Mouse (Mus musculus): ENCODE results near the gene Tmeff2. TPM values are rescaled to one million over a fixed set of nuclear protein-coding genes. Genes with fewer than 3 reads are reported as not detected.
A peak's percentile ranks its signal among the peaks of the same experiment; 100 is the strongest.

Tmeff2 gene
- polyA plus RNA-seq, 1 experiment from 2014 or later: 2.7 TPM

DNA sequence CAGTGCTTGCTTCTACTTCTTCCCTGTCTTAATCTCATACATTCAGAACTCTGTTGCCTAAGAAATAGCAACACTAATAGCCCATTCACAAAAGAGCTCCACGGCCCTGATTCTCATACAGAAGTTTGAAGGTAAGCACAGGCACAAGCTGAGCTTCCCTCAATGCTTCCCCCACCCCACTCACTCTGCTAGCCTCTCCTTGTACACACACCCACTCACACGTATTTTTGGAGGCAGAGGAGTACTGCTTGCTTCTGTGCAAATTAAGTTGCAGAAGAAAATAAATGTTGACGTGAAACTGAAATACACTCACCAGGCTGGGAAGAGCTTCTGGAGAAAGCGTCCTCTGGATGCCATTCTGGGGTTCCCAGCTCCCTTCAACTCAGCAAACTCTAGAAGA lies 80.1 kb downstream of the Tmeff2 start:
- 53% methylated on average over 4 of the region's 4 CpGs for WGBS
- no peaks in the 10 kb centered on the region for H3K36me3 ChIP-seq (ENCODE audit: insufficient read depth)
- peak overlapping the region; percentile 23; the same call in 1 of the 2 replicates for H3K4me2 ChIP-seq
- ATAC-seq (ENCODE audit: insufficient read depth): no peak
- H3K9ac ChIP-seq: no peak overlapping the region
- H3K27ac ChIP-seq (ENCODE audit: low read depth): peak overlapping the region; percentile 52; the same call in 1 of the 2 replicates
- no peak for TF ChIP-seq CTCF (IDR thresholded peaks at IDR 0.05; ENCODE audit: low read depth)
- H3K27me3 ChIP-seq (ENCODE audit: insufficient read depth, low read length): no peaks in the 10 kb centered on the region
- H3K9me3 ChIP-seq (ENCODE audit: low read depth, low read length): no peaks in the 10 kb centered on the region
- DNase-seq: no peak
- H3K4me3 ChIP-seq (ENCODE audit: low read depth, low read length): no peak overlapping the region
- peaks cover 6% of the 10 kb centered on the region for H3K4me1 ChIP-seq (ENCODE audit: insufficient read depth)

GRCm38 (mm10) chr1:50981151-50981828 lies 80.8 kb downstream of the Tmeff2 start:
- Histone ChIP-seq H3K9ac (no peak overlapping the region), H3K9me3 (ENCODE audit: low read depth, low read length) (no peaks in the 10 kb centered on the region), H3K4me3 (ENCODE audit: low read depth, low read length) (no peak overlapping the region), H3K36me3 (ENCODE audit: insufficient read depth) (no peaks in the 10 kb centered on the region), H3K27ac (ENCODE audit: low read depth) (no peak overlapping the region; the same call in 1 of the 2 replicates), H3K27me3 (ENCODE audit: insufficient read depth, low read length) (no peaks in the 10 kb centered on the region), H3K4me1 (ENCODE audit: insufficient read depth) (peaks cover 6% of the 10 kb centered on the region), H3K4me2 (no peak overlapping the region)
- no peak for TF ChIP-seq CTCF (IDR thresholded peaks at IDR 0.05; ENCODE audit: low read depth)
- 40% methylated on average over 7 of the region's 7 CpGs for WGBS
- ATAC-seq (ENCODE audit: insufficient read depth) (peak; percentile 90), DNase-seq (peak; percentile 94)

- H3K27me3 ChIP-seq (ENCODE audit: insufficient read depth, low read length): no peaks in the 10 kb centered on the region
- TF ChIP-seq CTCF (IDR thresholded peaks at IDR 0.05; ENCODE audit: low read depth): no peak
- no peaks in the 10 kb centered on the region for H3K36me3 ChIP-seq (ENCODE audit: insufficient read depth)
- WGBS: 35% methylated on average over 2 of the region's 2 CpGs
- no peak overlapping the region for H3K27ac ChIP-seq (ENCODE audit: low read depth)
- H3K9me3 ChIP-seq (ENCODE audit: low read depth, low read length): no peaks in the 10 kb centered on the region
- DNase-seq: no peak
- H3K4me1 ChIP-seq (ENCODE audit: insufficient read depth): no peaks in the 10 kb centered on the region
- H3K4me2 ChIP-seq: no peak overlapping the region
- H3K4me3 ChIP-seq (ENCODE audit: low read depth, low read length): no peak overlapping the region
- no peak overlapping the region for H3K9ac ChIP-seq
- ATAC-seq (ENCODE audit: insufficient read depth): no peak
Measured at GRCm38 (mm10) chr1:50990661-50991060, 90.2 kb downstream of the Tmeff2 start.

- no peak overlapping the region for H3K4me3 ChIP-seq (ENCODE audit: low read depth, low read length)
- H3K9me3 ChIP-seq (ENCODE audit: low read depth, low read length): no peaks in the 10 kb centered on the region
- ATAC-seq (ENCODE audit: insufficient read depth) (no peak), DNase-seq (no peak)
- H3K4me2 ChIP-seq: no peak overlapping the region
- no peak overlapping the region for H3K27ac ChIP-seq (ENCODE audit: low read depth)
- WGBS: 81% methylated on average over 1 of the region's 1 CpGs
- H3K9ac ChIP-seq: no peak overlapping the region
- no peaks in the 10 kb centered on the region for H3K36me3 ChIP-seq (ENCODE audit: insufficient read depth)
- no peaks in the 10 kb centered on the region for H3K4me1 ChIP-seq (ENCODE audit: insufficient read depth)
- no peaks in the 10 kb centered on the region for H3K27me3 ChIP-seq (ENCODE audit: insufficient read depth, low read length)
- no peak for TF ChIP-seq CTCF (IDR thresholded peaks at IDR 0.05; ENCODE audit: low read depth)
Measured at GRCm38 (mm10) chr1:50994505-50994904, 94.1 kb downstream of the Tmeff2 start.

GRCm38 (mm10) chr1:50999793-51000192 lies 99.3 kb downstream of the Tmeff2 start:
- TF ChIP-seq CTCF (IDR thresholded peaks at IDR 0.05; ENCODE audit: low read depth): no peak
- Histone ChIP-seq H3K9ac (no peak overlapping the region), H3K27ac (ENCODE audit: low read depth) (no peak overlapping the region), H3K36me3 (ENCODE audit: insufficient read depth) (no peaks in the 10 kb centered on the region), H3K4me2 (no peak overlapping the region), H3K9me3 (ENCODE audit: low read depth, low read length) (no peaks in the 10 kb centered on the region), H3K4me3 (ENCODE audit: low read depth, low read length) (no peak overlapping the region), H3K4me1 (ENCODE audit: insufficient read depth) (no peaks in the 10 kb centered on the region), H3K27me3 (ENCODE audit: insufficient read depth, low read length) (no peaks in the 10 kb centered on the region)
- 91% methylated on average over 3 of the region's 3 CpGs for WGBS
- DNase-seq (no peak), ATAC-seq (ENCODE audit: insufficient read depth) (no peak)

GRCm38 (mm10) chr1:51008344-51008743 lies 107.9 kb downstream of the Tmeff2 start:
- ATAC-seq (ENCODE audit: insufficient read depth): no peak

GRCm38 (mm10) chr1:51040249-51040648 lies 139.8 kb downstream of the Tmeff2 start:
- TF ChIP-seq CTCF (IDR thresholded peaks at IDR 0.05; ENCODE audit: low read depth): no peak
- no peak overlapping the region for H3K27ac ChIP-seq (ENCODE audit: low read depth)
- no peak overlapping the region for H3K4me2 ChIP-seq
- ATAC-seq (ENCODE audit: insufficient read depth) (peak; percentile 74; the same call in 1 of the 2 replicates), DNase-seq (peak; percentile 73)
- no peaks in the 10 kb centered on the region for H3K27me3 ChIP-seq (ENCODE audit: insufficient read depth, low read length)
- no peaks in the 10 kb centered on the region for H3K4me1 ChIP-seq (ENCODE audit: insufficient read depth)
- WGBS: 30% methylated on average over 5 of the region's 5 CpGs
- H3K4me3 ChIP-seq (ENCODE audit: low read depth, low read length): no peak overlapping the region
- H3K9me3 ChIP-seq (ENCODE audit: low read depth, low read length): no peaks in the 10 kb centered on the region
- H3K36me3 ChIP-seq (ENCODE audit: insufficient read depth): no peaks in the 10 kb centered on the region
- H3K9ac ChIP-seq: no peak overlapping the region

More at GRCm38 (mm10) chr1:51008344-51008743, 107.9 kb downstream of the Tmeff2 start:
- Histone ChIP-seq H3K27me3 (ENCODE audit: insufficient read depth, low read length) (no peaks in the 10 kb centered on the region), H3K27ac (ENCODE audit: low read depth) (no peak overlapping the region), H3K4me1 (ENCODE audit: insufficient read depth) (no peaks in the 10 kb centered on the region), H3K4me2 (no peak overlapping the region), H3K36me3 (ENCODE audit: insufficient read depth) (no peaks in the 10 kb centered on the region), H3K4me3 (ENCODE audit: low read depth, low read length) (no peak overlapping the region), H3K9me3 (ENCODE audit: low read depth, low read length) (no peaks in the 10 kb centered on the region), H3K9ac (no peak overlapping the region)
- DNase-seq: no peak
- no peak for TF ChIP-seq CTCF (IDR thresholded peaks at IDR 0.05; ENCODE audit: low read depth)
- 29% methylated on average over 3 of the region's 3 CpGs for WGBS

Measured in lung, embryonic 14.5 days (tissue).